Mouse (Mus musculus): ENCODE measurements around the gene Nf2.

Gene Nf2

DNA sequence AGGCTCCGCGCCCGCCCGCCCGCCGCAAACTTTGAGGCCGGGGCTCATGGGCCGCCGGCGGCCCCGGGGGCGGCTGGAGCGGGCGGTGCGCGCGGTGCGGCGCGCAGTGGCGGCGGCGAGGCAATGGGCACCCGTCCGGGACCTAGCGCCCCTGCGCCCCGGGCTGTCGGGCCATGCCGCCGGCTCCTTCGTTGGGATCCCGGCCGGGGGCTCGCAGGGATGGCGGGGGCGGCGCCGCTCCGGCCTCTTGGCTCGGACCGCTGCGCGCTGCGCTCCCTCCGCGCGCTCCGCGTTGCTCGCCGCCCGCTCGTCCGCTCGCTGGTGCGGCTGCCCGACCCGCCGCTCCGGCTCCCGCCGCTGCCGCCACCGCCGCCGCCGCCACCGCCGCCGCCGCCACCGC, 102.6 kb downstream of the Nf2 start, which contains the start of gene Cabp7:
TSS of gene Cabp7 (minus strand) at position 46 of the 400 bp plus-strand sequence.
- DNase-seq (ENCODE audit: low spot score in 2 of 2) = no peak

DNA sequence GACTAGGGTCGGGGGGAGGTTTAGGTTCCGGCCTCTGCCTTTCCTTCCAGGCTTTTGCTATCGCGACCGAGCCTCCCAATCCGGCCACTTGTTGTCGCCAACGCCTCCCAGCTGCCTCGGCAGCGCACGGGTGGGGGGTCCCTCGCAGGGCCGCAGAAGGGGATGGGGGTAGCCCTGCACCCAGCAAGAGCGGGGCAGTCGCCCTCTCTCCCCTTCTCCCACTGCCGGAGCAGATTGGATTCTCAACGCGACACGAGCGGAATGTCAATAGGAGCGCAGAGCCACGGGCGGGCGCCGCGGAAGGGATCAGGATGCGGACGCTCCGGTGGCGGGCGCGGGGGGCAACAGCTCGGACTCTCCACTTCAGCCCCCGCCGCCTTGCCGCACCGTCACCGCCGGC, 103.4 kb downstream of the Nf2 start:
- no peak for DNase-seq (ENCODE audit: low spot score in 2 of 2)

DNA sequence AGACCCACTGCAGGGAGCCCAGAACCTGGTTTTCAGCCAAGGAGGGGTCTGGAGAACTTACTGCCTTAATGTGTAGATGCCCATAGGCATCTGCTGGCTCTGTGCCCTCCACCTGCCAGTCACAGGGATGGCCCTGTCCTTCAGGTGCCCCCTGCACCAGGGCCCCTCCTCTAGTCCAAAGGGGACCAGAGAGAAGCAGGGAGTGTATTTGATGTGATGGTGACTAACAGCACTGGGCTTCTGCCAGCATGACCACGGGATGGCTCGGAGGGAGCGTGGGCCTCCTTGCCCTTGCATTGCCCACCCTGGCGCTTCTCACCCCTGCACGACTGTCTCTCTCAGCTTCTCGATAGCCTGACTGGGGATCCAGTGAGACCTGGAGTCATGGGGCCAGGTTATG, 104.6 kb downstream of the Nf2 start:
- DNase-seq (ENCODE audit: low spot score in 2 of 2) = no peak

DNA sequence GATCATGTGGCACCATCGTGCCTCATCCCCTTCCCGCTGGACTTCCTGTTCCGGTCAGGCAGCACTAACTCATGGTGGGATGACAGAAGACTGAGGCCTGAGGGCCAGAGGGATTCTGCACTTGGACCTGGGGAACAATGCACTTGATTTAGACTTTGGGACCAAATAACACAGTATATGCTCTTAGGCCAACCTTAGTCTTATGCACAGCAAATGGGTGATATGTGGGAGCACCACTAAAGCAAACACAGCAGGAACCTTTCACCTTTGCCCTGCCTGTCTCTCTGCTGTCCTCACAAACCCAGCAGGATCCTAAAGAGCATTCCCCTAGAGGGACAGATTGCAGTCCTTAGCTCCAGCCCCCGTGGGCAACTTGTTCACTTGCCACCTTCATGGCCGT, 108.6 kb downstream of the Nf2 start:
- DNase-seq (ENCODE audit: low spot score in 2 of 2) = no peak

DNA sequence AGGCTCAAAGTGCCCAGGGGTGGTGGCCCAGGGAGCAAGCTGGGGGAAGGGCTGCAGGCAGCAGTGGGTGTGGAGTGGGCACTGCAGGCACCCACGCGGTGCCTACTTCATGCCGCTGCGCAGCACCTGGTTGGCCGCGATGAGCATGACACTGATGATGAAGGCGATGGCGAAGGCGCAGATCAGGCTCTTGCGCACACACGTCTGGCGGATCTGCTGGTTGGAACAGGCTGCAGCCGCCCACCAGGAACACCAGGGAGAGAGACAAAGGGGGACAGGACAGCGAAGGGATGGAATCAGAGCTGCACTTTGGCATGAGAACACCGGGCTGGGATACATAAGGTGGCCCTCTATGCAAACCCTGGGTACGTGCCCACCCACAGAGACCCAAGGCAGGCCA, 110.6 kb downstream of the Nf2 start:
- no peak for DNase-seq (ENCODE audit: low spot score in 2 of 2)

DNA sequence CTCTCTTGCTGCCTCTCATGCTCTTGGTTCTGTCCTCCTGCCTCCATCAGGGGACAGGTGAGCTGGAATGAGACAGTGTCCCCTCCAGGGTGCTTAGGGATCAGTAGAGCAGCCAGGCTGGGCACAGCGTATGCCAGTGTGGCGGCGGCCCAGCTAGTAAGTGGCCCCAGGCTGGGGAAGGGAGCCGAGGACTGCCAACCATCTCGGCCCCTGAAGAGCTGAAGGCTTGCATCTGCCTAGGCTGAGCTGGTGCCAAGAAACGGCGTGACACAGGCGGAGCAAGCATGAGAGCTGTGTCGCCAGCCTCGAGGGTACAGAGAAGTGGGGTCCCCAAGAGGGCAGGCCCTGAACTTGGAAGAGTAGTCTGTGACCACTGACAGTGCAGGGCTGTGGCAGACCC, 111.7 kb downstream of the Nf2 start:
- DNase-seq (ENCODE audit: low spot score in 2 of 2) = no peak

DNA sequence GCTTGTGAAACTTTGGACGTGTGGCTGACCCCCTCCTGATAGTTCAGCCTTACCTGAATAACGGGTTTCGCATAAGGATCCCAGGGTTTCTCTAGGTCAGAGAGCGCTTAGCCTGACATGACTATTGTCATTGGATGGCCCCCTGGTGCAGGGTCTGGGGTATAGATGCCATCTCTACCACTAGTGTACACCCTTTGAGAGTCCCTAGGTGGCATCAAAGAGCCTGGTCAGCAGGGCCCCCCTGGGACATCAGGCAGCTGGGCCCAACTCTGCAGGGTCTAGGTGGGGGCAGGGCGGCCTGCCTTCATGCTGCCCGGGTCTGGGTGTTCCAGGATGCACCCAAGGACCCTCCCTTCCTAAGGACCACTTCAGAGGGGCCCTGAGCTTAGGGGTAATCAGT, 113.0 kb downstream of the Nf2 start:
- DNase-seq (ENCODE audit: low spot score in 2 of 2) = no peak

DNA sequence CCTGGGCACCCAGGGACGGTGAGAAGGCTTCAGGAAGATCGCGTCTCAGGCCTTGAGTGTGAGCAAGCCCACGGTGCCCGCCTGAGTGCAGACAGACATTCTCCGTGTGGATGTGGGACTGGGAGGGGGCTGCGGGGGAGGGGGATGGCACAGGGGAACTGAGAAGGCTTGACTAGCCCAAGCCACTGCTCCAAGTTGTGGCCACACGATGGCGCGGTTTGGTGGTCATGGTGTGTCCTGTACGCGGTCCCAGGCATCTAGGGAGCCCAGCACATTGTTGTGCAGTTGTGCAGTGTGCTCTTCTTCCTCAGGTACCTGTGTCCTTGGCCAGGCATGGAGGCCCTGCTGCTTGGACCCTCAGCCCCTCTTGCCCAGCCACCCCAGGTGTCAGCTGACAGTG, 115.2 kb downstream of the Nf2 start:
- DNase-seq (ENCODE audit: low spot score in 2 of 2) = no peak

DNA sequence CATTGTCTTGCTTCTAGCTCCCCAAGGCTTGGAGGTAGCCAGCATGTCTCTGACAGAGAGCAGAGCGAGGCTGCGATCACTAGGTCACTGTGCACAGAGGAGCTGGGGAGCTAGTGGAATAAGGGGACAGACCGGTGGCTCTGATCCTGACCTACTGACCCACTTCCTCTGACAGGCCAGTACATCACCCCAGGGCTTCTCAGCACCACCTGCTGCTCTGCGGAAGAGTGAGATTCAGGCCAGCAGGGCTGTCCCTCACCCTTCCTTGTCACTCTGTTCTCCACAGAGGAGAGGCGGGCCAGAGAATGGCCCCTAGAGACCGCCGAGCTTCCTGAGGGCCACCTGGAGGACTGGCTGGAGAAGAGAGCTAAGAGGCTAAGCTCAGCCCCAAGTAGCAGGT, 117.6 kb downstream of the Nf2 start:
- DNase-seq (ENCODE audit: low spot score in 2 of 2) = no peak

DNA sequence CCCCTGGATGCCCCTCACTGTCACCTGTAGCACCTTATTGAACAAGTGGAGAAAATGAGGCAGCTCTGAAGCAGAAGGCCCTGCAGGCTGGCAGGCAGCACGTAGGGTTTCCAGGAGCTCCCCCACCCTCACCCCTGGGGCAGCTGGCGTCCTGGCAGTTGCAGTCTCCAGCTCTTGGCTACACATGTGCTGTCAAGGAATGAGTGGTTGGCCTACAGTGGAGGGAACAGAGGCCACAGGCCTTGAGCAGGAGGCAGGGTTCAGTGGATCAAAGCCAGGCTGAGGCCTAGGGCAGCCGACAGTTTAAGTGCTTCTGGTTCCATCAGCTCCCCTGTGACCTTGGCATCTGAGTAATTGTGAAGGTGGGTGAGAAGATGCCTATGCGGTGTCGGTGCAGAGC, 118.4 kb downstream of the Nf2 start:
- no peak for DNase-seq (ENCODE audit: low spot score in 2 of 2)

DNA sequence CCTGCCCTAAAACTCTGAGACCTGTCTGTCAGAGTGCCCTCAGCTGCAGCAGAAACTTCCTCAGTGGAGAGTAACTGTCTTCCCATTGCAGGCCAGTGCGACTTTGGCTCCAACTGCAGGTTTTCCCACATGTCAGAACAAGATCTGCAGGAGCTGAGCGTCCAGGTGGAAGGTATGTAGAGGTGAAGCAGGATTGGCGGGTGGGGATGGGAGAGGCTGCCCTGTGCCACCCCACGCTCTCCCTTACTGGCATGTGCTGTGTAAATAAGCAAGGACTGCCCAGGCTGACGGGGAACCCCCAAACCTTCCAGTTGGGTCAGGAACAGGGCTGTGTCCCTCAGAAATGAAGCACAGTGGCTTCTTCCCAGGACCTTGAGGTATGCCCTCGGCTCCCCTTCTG, 119.2 kb downstream of the Nf2 start:
- no peak for DNase-seq (ENCODE audit: low spot score in 2 of 2)

DNA sequence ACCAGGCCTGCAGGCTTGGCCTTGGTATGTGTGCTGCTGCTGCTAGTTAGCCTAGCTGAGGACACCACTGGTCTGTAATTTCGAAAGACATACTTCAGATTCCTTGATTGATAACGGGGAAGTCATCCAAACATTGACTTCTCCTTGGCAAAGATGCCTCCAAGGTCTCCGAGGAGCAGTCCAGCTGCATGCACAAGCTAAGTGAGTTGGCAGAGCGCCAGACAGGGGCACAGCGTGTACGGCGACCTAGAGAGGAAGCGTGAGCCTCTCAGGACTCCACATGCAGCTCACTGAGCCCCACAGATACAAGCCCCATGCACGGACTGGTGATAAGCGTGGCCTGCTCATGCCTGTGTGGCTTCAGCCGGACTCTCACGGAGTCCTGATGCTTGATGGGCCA, 119.7 kb downstream of the Nf2 start:
- DNase-seq (ENCODE audit: low spot score in 2 of 2) = no peak

DNA sequence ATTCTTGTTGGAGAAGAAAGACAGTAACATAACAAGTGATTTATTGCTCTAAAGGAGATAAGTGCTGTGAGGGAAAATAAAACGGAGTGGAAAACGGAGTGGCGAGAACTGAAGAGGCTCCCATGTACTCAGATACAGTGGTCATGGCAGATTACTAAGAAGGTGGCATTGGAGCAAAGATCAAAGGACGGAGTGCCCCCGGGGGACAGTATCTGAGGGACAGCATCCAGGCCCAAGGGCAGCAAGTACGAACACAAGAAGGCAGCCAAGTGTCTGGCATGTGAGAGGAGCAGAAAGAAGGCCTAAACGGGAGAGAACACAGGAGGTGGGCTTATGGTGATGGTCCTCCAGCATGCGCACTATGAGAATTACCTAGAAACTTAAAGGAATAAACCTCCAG, 127.6 kb downstream of the Nf2 start:
- no peak for DNase-seq (ENCODE audit: low spot score in 2 of 2)

DNA sequence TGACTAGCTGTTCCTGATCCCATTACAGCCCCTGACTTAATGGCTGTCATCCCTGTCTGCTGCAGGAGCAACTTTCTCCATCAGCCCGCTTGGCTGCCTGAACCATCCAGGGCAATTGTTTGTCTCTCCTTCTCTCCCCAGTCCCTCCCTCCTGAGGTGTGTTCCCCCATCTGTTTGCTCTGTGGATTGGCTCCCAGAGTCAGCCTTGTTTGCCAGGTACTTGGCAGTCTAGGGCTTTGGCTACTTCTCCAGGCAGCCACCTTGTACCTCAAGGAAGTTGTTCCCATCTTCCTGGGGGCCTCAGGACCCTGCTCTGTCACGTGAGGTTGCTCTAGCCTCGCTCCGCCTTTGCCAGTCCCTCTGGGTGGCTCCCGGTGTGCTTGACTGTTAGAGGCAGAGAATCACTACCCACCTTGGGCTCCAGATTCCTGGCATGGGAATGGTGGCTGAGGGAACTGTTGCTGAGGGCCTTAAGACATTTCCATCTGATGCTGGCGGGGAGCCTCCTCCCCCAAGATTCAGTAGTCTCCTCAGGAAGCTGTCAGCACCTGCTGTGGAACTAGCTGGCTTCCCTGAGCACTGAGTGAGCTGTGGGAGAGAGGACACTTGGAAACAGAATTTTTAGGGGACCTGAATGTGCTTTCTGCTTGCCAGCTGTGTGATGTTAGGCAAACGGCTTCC, 128.3 kb downstream of the Nf2 start:
- no peak for DNase-seq (ENCODE audit: low spot score in 2 of 2)

DNA sequence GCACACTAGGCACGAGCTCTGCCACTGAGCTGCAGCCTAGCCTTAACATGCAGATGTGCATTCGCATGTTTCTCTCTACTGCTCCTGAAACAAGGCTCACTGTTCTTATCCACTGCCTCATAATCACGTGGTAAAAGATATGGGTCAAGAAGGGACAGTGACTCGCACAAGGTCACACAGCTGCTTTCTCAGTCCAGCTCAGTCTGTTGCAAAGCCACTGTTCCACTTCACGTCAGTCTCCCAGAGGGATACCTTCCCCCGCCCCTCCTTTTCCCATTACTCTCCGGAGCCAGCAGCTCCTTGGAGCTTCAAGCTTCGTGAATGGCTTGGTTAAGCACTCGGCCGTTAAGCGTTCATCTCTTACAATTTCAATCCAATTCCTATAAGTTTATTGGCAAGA, 128.9 kb downstream of the Nf2 start:
- DNase-seq (ENCODE audit: low spot score in 2 of 2) = no peak

DNA sequence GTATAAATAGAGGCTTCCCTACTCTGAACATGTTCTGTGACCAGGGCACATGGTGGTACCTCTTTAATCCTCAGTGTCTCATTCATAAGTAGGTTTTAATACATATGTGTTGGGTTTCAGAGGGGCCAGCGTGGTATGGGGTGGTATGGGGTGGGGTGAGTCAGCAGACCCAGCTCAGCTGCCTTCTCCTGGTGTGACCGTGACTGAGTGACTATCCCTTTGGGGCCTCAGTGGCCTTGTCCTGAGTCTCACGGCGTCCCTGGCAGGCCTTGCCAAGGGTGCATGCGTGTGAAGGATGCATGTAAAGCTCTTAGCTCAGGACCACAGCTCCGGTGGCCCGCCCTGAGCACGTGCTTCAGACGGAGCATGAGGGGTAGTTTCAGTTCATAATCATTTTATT, 129.4 kb downstream of the Nf2 start:
- DNase-seq (ENCODE audit: low spot score in 2 of 2) = no peak

DNA sequence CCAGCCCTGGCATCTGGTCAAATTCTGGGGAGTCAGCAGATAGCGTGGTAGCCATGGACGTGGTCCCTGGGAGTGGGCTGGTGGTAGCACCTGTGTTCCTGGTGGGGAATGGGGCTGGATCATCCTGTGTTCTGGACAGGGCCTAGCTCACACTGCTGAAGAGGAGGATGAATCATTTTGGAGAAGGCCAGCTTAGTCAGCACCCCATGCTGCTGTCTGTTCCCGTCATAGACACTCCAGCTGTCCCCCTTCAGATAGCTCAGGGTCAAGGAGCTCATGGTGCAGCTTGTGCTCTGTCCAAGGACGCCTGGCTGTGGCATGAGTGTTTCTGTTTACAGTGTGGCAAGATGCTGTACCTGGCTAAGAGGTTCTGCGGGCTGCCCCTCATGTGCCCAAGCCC, 130.8 kb downstream of the Nf2 start:
- no peak for DNase-seq (ENCODE audit: low spot score in 2 of 2)

DNA sequence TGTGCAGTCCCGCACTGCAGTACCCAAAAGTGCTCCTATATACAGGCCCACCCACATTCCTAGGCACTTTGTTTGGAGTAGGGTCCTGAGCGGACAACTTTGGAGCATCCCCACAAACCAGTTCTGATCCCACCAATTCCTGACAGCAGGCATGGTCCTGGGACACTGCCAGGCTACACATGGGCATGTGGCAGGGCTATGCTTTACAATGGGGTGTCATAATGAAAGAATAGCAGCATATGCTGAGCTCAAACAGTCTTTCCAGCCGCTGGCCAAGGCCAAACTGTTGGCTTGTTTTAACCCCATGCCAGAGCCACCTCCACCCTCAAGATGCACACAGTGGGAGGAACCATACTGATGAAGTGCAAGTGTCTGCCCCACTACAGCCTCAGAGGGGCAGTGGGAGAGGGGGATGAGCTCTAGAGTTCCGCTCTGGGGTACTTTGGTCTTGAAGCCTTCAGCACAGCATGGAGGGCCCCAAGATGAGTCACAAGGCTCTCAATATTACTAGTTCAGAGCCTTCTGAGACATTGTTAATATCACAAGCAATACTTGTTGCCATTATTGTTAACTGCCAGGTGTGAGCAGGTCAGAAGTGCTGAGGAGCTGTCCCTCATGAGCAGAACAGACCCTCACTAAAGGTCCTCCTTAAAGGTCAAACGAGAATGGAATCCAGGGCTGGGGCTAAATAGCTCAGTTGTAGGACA, 132.7 kb downstream of the Nf2 start:
- no peak for DNase-seq (ENCODE audit: low spot score in 2 of 2)
